Mouse (Mus musculus) urinary bladder, adult 2 months (tissue): Measurements from ENCODE around the gene Gm14214. TPM values are rescaled to one million over a fixed set of nuclear protein-coding genes. Genes with fewer than 3 reads are reported as not detected.

Source experiments
- DNase-seq: peaks from one replicate; pipeline ENCODE4 v3.0.0; 2022; ENCODE audit warnings: low spot score
- polyA plus RNA-seq: library from polyadenylated mRNA; depleted of rRNA; stranded (reverse); fragments of >200 nt; gene quantifications from 2 replicates; pipeline ENCODE4 v1.2.3, GENCODE M21; 2012

Gm14214 gene
- polyA plus RNA-seq, 1 experiment = not detected

DNA sequence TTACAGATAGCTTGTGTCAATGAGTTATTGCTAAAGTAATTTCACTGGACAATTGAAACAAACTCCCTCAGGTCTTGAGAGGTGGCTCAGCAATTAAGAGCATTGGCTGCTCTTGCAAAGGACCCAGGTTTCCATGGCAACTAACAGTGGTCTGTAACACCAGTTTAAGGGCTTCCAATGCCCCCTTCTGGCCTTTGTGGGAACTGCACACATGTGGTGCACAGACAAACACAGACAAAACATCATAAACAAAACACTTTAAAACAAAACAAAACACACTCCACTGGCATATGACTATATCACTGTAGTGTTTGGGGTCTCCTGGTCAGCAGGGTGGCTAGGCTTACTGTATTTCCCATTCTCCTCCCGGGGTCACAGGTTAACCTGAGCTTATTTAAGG lies 4.2 kb upstream of the Gm14214 start:
- no peak for DNase-seq

DNA sequence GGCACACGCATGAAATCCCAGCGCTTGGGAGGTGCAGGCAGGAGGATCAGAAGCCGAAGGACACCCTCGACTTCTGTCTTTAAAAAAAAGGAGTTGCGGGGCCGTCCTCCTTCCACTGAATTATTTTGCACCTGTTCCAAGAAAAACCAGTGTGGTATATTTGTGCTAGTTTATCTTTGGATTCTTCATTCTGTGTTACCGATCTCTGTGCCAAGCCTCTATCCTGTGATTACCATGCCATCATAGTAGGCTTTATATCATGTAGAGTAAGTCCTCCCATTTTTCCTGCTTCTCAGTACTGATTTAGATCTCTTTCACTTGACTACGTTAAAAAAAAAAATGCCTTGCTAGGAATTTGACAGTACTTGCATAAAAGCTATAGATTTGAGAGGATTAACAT lies 1.8 kb upstream of the Gm14214 start:
- no peak for DNase-seq

DNA sequence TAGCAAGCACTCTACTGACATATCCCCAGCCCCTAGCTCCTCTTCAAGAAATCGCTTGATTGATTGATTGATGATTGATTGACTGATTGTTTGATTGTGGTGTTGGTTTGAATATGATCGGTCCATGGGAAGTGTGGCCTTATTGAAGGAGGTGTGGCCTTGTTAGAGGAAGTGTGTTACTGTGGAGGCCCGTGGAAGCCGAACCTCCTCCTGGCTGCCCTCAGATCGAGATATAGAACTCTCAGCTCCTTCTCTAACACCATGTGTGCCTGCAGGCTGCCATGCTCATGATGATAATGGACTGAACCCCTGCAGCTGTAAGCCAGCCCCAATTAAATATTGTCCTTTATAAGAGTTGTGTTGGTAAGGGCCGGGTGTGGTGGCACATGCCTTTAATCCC lies 2.8 kb downstream of the Gm14214 start:
- DNase-seq = no peak

DNA sequence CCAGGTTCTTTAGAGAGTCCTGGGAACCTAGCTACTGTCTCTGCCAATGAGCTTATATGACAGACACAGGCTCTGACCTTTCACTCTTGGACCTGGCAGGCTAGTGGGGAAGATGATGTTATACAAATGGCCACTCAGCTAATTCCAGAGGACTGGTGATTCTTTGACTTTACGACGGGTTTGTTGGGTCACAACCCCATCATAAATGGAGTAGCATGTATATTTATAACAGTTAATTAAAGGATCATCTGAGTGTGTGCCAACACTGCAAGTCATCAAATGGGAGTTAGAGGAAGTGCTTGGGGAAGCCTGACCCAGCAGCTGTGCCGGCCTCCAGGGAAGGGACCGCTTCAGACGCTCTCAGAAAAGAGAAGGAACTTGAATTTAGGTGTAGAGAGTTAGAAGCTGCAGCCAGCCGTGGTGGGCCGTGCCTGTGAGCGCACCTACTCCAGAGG lies 4.2 kb downstream of the Gm14214 start:
- DNase-seq = no peak

DNA sequence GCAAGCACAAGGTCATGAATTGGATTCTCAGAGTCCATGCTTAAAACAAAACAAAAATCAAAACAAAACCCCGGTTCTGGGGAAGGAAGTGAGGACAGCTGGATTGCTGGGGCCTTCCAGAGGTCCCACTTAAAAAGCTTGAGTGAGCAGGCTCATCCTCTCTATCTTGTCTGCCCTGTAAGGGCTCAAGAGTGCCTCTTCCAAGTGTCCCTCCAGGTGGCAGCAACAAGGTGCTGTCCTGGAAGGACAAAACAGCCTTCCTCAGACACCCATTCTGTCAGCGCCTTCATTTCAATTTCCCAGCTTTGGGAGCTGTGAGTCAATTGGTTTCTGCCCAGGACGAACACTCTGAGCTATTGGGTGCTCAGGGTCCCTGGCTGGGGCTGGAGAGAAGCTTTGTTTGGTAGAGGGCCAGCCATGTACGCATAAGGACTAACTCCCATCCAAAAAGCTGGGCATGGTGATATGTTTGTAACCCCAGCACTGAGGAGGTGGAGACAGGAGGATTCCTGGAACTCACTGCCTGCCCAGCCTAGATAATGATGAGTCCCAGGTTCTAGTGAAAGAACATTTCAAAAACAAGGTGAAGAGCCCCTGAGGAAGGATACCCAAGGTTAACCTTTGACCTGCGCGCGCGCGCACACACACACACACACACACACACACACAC lies 4.9 kb downstream of the Gm14214 start:
- DNase-seq = no peak

DNA sequence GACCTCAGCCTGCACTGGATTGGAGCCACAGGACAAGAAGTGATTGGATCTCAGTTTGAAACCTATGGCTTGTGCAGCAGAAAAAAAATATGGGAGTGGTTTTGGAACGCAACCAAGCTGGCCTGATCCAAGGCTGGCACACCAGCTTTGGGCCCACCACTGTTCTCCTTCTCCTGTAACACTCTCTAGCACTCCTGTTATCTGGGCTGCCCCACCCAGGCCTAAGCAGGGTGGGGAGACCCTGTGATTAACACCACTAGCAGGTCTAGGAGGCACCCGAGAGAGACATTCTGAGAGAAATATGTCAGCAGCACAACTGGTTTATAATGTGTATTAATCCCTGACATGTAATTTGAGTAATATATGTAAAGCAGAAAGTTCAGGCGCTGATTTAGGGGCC lies 6.6 kb downstream of the Gm14214 start:
- no peak for DNase-seq

DNA sequence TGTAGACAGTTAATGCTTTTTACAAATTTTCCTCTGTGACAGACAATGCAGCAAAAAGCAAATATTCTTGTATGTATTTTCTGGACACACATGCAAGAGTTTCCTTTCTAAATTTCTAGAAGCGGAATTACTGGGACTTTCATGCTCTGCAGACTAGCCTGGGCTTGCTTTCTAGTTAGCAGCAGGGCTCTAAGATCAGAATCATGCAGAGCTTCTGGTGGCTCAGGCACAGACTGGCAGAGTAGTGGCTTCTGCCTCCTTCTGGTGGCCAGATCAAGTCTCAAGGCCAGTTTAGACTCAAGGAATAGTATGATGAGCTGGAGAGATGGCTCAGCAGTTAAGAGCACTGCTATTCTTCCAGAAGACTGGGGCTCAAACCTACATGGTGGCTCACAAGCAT lies 11.4 kb downstream of the Gm14214 start:
- no peak for DNase-seq

DNA sequence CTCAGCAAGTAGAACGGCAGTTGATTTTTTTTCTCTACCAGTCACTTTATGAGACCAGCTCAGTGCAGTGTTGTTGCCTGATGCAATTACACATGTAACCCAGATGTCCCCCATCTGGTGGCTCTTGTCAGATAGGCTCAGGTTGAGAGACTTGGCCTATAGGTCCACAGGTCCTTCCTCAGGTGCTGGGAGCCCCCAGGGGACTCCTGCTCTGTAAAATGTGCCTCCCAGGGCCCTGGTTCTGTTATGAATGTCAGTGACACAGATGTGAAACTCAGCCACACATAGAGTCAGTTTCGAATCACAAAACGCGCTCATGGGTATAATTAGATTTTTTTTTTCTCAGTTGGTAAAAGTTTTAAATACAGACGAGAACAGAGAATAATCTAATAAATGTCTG lies 12.1 kb downstream of the Gm14214 start:
- DNase-seq = no peak

DNA sequence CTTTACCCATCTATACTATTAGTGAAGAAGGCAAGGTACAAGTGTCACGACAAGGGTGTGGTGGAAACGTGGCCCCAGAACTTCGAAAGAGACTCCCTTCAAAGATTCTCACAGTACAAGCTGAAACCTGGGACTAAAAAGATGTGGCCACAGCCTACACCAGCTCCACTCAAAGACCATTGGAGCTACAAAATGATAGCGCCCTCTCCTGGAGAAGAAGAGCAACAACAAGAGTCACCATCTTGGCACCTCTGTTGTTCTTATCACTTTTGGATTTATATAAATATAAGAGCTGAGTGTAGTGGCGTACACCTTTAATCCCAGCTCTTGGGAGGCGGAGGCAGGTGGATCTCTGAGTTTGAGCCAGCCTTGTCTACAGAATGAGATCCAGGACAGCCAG lies 14.0 kb downstream of the Gm14214 start:
- no peak for DNase-seq

DNA sequence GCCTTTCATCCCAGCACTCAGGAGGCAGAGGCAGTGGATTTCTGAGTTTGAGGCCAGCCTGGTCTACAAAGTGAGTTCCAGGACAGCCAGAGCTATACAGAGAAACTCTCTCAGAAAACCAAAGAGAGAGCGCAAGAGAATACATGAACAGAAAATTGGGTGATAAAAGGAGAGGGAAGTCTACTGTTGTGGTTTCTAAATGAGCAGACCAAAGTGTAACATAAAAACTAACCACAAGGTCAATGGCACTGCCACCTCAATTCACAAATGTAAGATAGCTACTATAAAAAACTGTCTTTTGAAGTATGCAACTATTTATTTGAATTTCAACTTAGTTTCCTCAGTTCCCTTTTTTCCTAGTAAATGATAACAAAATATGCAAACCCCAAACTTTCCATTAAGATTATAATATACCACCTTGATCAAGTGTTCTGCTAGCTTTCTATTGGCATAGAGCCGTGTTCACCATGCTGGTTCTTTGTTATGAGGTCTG lies 15.7 kb downstream of the Gm14214 start:
- DNase-seq = no peak

DNA sequence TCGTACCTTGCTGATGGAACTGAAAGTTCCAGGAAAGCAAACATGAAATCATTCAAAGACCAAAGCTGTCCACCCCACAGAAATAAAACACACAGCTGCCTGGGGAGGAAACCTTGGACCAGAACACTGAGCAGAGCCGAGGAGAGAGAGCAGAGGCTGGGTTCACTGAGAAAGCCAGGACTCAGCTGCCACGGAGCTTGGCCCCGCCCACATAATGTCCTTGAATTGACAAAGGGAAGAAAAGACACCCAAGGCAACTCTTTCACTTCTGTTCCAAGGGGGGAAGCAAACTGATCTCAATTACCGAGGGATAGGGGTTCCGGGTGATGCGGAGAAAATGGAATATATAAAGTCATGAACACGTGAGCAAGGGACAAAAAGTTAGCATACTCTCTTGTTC lies 17.9 kb downstream of the Gm14214 start:
- DNase-seq = no peak

DNA sequence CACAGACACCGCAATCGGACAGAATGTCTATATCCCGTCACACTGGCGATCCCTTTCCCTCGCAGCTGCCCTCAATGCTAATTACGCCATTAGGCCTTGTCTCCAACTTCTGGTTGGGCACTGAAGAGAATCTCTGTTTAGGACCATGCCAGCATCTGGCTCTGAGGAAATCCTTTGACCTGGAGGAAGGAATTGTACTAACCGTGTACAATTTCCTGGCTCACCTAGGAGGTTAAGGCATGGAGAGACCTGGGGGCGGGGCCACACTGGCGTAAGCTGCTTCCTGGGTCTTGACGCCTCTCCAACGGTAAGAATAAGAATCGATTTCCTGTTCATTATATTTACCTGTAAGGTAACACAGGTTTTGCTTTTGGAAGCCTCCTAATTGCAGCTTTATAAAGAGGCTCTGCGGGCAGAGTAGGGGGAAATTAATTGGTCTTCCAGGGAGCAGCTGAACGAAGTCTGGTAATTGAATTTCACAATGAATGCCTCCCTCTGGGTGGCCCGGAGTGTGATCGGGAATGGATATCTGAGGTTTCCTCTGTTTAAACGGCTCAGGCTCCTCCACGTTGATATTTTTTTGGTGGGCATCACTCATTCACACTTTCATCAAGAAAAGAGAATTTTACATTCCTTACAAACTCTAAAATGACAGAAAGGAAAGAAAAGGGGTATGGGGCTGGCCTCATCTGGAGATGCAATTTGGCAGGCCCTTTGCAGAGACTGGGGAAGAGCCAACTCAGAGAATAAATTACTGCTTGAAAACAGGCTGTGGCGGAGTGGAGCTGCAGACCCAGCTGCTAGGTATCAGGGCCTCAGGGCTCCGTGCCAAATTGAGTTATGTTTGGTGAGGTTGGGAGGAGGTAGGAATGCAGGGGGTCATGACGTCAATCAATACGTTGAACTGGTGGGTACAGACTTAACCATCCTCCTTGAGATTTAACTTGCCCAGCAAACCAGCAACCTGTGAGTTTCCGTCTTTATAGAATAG lies 20.5 kb downstream of the Gm14214 start:
- no peak for DNase-seq

DNA sequence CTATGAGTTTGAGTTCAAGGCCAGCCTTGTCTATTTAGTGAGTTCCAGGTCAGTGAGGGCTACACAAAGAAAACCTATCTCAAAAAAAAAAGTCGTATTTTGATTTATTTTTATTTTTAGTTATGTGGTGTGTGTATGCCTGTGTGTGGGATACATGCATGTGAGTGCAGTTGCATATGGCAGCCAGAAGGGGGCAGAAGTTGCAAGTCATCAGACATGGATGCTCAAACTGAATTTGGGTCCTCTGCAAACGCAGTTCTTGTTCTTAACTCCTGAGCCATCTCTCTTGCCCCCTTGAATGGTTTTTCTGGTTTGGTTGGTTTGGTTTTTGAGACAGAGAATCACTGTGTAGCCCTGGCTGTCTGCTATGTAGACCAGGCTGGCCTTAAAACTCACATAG lies 21.4 kb downstream of the Gm14214 start:
- DNase-seq = no peak

DNA sequence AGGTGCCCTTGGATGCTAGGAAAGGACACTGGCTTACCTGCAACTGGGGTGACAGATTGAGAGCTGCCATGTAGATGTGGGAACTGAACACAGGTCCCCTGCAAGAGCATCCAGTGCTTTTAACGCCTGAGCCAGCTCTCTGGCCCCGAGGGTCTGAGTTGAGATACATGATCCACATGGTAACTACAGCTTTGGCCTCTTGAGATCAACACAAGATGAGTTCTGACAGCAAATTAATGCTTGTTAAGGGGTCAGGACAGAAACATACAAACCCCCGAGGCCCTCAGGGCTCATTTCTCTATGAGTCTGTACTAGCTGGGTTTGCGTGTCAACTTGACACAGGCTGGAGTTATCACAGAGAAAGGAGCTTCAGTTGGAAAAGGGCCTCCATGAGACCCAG lies 25.9 kb downstream of the Gm14214 start:
- DNase-seq = no peak

DNA sequence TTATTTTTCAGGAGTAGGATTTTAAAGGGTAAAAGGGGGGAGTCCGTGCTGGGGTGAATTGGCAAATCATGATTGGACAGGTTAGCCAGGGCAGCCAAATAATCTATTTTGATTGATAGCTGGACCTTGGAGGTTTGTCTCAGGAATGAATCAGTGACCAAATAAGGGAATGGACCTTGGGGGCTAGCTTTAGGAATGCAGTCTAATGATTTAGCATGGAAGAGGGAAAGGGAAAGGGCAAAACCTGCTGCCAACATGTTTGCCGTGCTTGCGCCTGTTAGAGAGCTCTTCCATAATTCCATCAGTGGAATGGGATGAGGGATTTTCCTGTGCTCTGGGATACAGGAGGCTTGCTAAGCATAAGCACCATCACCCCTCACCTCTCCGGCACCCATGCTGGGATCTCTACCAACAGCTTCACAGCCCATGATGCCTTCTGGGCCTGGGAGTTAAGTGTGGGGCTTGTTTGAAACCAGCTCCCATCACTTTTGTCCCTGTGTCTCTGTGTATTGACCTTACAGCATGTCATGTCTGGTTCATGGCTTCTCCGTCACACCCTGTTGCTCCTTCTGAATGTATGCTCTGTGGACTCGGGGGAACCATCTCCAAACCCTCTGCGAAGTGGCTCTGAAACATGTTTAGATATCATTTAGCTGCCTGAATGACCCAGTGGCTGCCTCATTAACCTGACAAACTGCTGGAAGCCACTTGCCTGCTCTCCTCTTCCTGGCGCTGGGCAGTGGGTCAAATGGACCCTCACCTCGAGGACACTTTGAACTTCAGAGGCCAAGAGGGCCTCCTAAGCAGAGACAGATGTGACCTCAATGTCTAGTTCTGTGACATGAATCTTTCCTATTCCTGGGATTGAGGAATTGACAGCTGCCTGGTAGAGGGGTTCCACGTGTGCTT lies 26.7 kb downstream of the Gm14214 start:
- no peak for DNase-seq

DNA sequence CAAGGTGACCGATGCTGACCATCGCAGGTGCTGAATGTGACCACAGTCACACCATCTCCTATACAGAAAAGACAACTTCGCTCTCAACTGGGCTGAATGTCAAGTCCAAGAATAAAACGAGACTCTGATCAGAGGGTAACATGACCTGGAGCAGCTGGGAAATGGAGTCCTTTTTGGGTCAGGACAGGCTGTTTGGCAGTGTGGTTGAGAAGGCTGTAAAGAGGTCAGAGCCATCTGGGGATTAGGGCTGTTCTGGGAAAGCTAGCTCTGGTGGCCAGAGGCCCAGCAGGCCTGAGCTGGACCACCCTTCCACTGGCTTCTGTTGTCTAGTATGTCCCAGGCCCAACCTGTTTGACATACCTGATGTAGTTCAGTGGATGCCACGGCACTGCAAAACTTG lies 31.2 kb downstream of the Gm14214 start:
- DNase-seq = no peak

DNA sequence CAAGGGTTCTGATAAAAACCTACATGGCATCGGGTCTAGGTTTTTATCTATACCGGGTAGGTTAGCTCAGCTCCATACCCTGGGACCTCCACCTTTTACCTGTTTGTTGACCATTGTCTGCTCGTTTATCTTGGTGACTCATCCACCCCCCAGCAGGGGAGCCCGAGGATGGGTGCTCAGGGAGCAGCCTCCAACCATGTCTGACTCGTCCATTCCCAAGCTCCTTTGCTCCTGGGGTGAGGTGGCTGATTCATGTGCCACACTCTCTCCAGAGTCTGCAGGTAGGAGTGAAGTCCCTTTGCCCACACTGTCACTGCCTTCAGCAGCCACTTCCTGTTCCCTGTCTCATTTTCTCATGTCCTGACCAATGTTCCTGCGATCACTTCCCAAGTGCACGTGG lies 33.8 kb downstream of the Gm14214 start:
- no peak for DNase-seq

DNA sequence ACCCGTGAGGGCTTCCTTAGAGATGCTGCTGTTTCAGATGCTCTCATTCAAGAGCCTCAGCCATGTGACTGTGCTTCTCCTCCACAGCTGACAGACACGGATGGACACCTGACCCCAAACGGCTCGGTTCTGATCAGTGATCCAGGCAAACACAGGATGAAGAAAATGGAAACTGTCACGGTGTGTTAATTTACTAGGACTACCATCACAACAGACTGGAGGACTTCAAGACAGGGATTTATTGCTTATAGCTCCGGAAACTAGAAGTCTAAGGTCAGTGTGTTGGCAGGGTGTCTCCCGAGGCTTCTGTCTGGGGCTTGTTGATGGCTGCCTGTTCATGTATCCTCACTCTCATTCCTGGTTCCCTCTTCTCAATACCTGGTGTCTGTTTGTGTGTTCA lies 34.4 kb downstream of the Gm14214 start:
- no peak for DNase-seq

DNA sequence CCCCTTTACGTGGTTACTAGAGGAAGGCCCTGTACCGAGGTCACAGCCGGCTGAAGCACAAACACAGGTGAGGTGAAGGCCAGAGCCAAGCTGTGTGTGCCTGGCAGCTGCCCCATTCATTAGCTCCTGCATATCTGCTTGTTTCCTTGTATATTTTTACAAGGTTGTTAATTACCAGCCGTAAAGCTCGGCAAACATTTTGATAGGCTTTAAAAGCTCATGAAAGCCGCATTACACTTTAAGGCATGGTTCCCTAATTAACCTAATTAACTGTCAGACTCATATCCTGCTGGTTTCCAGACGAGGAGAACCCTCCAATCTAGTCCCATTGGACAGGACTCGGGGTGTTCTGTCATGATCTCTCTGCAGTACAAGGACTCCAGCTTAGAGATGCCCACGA lies 34.9 kb downstream of the Gm14214 start:
- no peak for DNase-seq

DNA sequence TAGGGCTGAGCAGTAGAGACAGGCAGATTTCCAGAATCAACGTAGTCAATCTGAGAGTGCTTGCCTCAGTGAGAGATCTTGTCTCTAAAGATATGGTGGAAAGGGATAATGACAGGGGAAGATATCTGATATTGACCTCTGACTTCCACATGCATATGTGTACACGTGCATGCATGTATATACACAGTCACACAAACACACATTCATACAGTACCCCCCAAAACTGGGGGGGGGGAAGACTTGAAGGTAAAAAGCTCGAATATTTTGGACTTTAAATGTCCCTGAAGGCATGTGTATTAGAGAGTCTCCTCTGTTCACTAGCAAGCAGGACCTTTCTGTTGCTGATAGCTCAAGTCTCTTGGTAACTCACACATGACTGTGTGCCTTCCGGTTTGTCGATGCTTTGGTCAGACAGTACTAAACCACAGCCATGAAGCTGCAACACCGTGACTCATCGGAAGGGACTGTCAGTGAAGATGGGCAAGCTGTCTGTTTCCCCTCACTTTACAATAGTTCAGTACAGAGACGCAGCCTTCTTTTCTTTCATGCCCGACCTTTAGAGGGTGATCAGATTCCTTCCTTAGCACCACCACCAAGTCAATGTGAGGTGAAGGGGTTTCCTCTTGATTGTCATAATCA lies 37.2 kb downstream of the Gm14214 start:
- no peak for DNase-seq

DNA sequence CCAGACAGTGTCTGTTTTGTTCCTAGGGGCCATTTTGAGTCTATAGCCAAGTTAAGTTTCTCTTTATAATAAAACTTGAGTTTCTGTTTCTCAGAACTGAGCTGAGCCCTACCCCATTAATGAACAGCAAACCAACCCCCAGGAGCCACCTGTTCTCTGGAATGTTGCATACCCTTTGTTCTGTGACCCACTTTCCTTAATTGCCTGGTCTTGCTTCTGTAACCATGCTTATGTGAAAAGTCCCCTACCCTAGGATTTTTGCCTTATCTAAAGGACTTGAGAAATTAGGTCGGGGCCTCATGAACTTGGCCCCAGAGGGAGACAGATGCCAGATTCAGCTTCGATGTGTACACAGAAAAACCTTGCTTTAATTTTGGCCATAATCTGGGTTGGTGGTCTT lies 37.9 kb downstream of the Gm14214 start:
- DNase-seq = no peak
